Mouse (Mus musculus) heart, embryonic 11.5 days (tissue): ENCODE data around the gene Dnajb5. TPM values are rescaled to one million over a fixed set of nuclear protein-coding genes. Genes with fewer than 3 reads are reported as not detected.

ENCODE experiments used
- polyA plus RNA-seq: library from polyadenylated mRNA; unstranded; fragments of >200 nt; fragmentation: Nextera tagmentation; extraction: Ambion mirVana; gene quantifications from 2 replicates; pipeline ENCODE4 v1.2.1, GENCODE M21; 2014

The Dnajb5 gene
- polyA plus RNA-seq, 1 experiment from 2014 or later, result 11.8 TPM

Other genes starting within 250 kb of the Dnajb5 start
- gene 4930578G10Rik, start 214.3 kb upstream of the Dnajb5 start, polyA plus RNA-seq, result not detected in 2 replicates
- not detected in 2 replicates for gene Ccl19, start 193.2 kb upstream of the Dnajb5 start, polyA plus RNA-seq
- 0.89 and 1.6 TPM in 2 replicates for gene Ccl21a, start 175.8 kb upstream of the Dnajb5 start, polyA plus RNA-seq
- not detected in 2 replicates for gene Fam205a1, start 95.9 kb upstream of the Dnajb5 start, polyA plus RNA-seq
- gene Gm12394, start 93.0 kb upstream of the Dnajb5 start, polyA plus RNA-seq, result 0.13 TPM in 1 of 2 replicates, not detected in the other
- gene Fam205c, start 75.6 kb upstream of the Dnajb5 start, polyA plus RNA-seq, result 0.46 TPM in 1 of 2 replicates, not detected in the other
- gene Phf24, start 33.2 kb upstream of the Dnajb5 start, polyA plus RNA-seq, result 1.9 and 2.4 TPM in 2 replicates
- 0.36 and 0.69 TPM in 2 replicates for gene 1700022I11Rik, start 19.8 kb downstream of the Dnajb5 start, polyA plus RNA-seq
- 472 and 544 TPM in 2 replicates for gene Vcp, start 50.7 kb downstream of the Dnajb5 start, polyA plus RNA-seq
- 11.0 and 11.5 TPM in 2 replicates for gene Fancg, start 60.7 kb downstream of the Dnajb5 start, polyA plus RNA-seq
- 13.2 and 13.6 TPM in 2 replicates for gene Pigo, start 76.0 kb downstream of the Dnajb5 start, polyA plus RNA-seq
- gene Stoml2, start 81.9 kb downstream of the Dnajb5 start, polyA plus RNA-seq, result 251 and 255 TPM in 2 replicates
- gene Fam214b, start 96.4 kb downstream of the Dnajb5 start, polyA plus RNA-seq, result 10.8 and 11.4 TPM in 2 replicates
- 9.3 TPM in 2 replicates for gene Unc13b, start 109.1 kb downstream of the Dnajb5 start, polyA plus RNA-seq